Mouse (Mus musculus) adrenal gland, postnatal 25 days (tissue): ENCODE data around the gene Ankrd13c. TPM values are rescaled to one million over a fixed set of nuclear protein-coding genes. Genes with fewer than 3 reads are reported as not detected.
"Not testable (repeated sequence)": the region's sequence is repeated elsewhere in the genome, so short reads cannot be mapped to it uniquely, and the experiment has no call there.

Experiments used
- DNase-seq: peaks from one replicate; pipeline ENCODE4 v3.0.0; 2021; ENCODE audit warnings: mixed read lengths
- long read RNA-seq: library from polyadenylated mRNA; stranded (forward); transcript quantifications from one replicate; pipeline ENCODE4 v2.0.0, GENCODE M21; 2021
- total RNA-seq: library from RNA; stranded (reverse); gene quantifications from 2 replicates; pipeline ENCODE4 v1.2.3, GENCODE M21; 2021

The Ankrd13c gene
- 86.7 and 89.8 TPM in 2 replicates for total RNA-seq
- long read RNA-seq, transcript Ankrd13c-201 (13 exons, 3,903 nt): major isoform, 77 of 90 reads
- long read RNA-seq, partial matches to known transcripts: 3 of 90 reads
- long read RNA-seq, other reads (novel, unspliced or antisense): 7 of 90 reads

GRCm38 (mm10) chr3:157946843-157947358, at the start of gene Ankrd13c:
Ankrd13c (plus strand) TSS chr3:157947239.
- DNase-seq: peak; percentile 88

- no peak for DNase-seq
Observed at GRCm38 (mm10) chr3:157897645-157898044, 49.4 kb upstream of the Ankrd13c start.

GRCm38 (mm10) chr3:157899986-157900385, 47.1 kb upstream of the Ankrd13c start:
- no peak for DNase-seq

GRCm38 (mm10) chr3:157901721-157902120, 45.3 kb upstream of the Ankrd13c start:
- DNase-seq: no peak

- DNase-seq: no peak
Observed at GRCm38 (mm10) chr3:157908166-157908565, 38.9 kb upstream of the Ankrd13c start.

- DNase-seq: no peak
Observed at GRCm38 (mm10) chr3:157910262-157910661, 36.8 kb upstream of the Ankrd13c start.

- DNase-seq: no peak
Observed at GRCm38 (mm10) chr3:157912155-157912554, 34.9 kb upstream of the Ankrd13c start.

GRCm38 (mm10) chr3:157916336-157916735, 30.7 kb upstream of the Ankrd13c start:
- DNase-seq: no peak

GRCm38 (mm10) chr3:157921376-157921775, 25.7 kb upstream of the Ankrd13c start:
- DNase-seq: no peak

GRCm38 (mm10) chr3:157923268-157923835, 23.7 kb upstream of the Ankrd13c start:
- DNase-seq: no peak

GRCm38 (mm10) chr3:157924692-157925328, 22.2 kb upstream of the Ankrd13c start, which contains the start of gene Cth:
Cth (minus strand) TSS chr3:157925077.
- peak; percentile 93 for DNase-seq

- DNase-seq: no peak
Observed at GRCm38 (mm10) chr3:157925706-157926510, 21.1 kb upstream of the Ankrd13c start.

- DNase-seq: no peak
Observed at GRCm38 (mm10) chr3:157926761-157927160, 20.3 kb upstream of the Ankrd13c start.

GRCm38 (mm10) chr3:157928731-157929130, 18.3 kb upstream of the Ankrd13c start:
- DNase-seq: no peak

GRCm38 (mm10) chr3:157929417-157929816, 17.6 kb upstream of the Ankrd13c start:
- no peak for DNase-seq

GRCm38 (mm10) chr3:157931592-157931991, 15.4 kb upstream of the Ankrd13c start:
- no peak for DNase-seq

- DNase-seq: no peak
Observed at GRCm38 (mm10) chr3:157932074-157932473, 15.0 kb upstream of the Ankrd13c start.

- not testable (repeated sequence) for DNase-seq
Observed at GRCm38 (mm10) chr3:157933223-157933622, 13.8 kb upstream of the Ankrd13c start.

- DNase-seq: no peak
Observed at GRCm38 (mm10) chr3:157934301-157934823, 12.7 kb upstream of the Ankrd13c start.

- no peak for DNase-seq
Observed at GRCm38 (mm10) chr3:157938585-157938984, 8.5 kb upstream of the Ankrd13c start.

- peak; percentile 37 for DNase-seq
Observed at GRCm38 (mm10) chr3:157947383-157948280, 593 bp downstream of the Ankrd13c start.
